Mouse (Mus musculus) CD4-positive, CD25-positive, alpha-beta regulatory T cell, adult 2 months (primary cell): Measurements from ENCODE around the gene Cgrrf1.

Source experiments
- DNase-seq: peaks from one replicate; pipeline ENCODE4 v3.0.0-alpha.2; 2012; ENCODE audit warnings: low read depth, low spot score

Gene Cgrrf1

DNA sequence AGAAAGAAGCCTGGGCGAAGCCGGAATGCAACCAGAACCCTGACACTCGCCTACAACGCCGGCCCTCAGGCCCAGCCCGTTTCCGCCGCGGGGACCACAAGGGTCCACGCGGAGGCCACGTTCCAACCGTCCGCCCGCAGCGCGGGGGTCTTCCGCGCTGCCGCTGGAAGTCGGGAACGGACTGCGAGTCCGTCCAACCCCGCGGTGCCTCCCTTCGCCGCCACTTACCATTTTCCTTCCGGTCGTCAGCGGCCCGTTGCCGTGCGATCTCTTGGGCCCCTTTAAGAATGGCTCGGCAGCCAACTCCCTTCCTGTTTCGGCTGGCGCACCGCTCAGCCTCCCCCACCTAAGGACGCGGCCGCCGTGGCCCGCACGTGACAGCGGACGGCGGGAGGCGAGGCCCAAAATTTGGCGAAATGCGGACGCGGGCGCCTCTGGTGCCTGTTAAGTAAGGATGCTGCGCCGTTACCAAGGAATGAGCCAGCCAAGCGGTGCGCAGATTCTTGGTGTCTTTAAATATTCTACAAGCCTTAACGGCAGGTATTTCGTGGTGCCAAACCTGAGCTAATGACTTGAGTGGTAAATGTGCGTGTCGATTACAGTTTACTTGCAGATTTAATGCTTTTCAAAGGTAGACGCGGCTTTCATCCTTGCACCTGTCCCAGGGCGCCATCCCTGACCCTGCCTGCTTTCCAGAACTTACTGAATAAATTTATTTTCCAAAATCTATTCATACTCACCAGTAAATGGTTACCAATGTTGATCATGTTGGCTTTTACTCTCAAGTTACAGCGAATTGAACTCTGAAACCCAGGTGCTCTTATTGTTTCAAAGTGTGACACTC, 9.8 kb upstream of the Cgrrf1 start, which contains the start of gene Gmfb:
Gmfb (minus strand) TSS at position 370 of the 844 bp plus-strand sequence.
- DNase-seq = peak; percentile 96

DNA sequence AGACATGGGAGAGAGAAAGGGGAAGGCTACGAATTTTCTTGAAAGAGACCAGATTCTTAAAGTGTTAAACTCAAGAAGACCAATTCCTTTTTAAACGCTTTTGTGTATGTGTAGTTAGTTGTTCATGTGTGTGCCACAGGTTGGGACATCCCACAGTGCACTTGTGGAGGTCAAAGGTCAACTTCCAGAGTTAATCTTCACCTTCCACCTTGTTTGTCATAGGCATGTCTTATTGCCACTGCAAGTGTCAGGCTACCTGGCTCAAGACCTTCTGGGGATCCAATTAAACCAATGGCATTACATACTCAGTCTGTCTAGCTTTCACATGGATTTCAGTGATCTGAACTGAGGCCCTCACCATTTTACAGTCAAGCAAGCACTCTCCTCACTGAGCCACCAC, 7.9 kb upstream of the Cgrrf1 start:
- DNase-seq = no peak

DNA sequence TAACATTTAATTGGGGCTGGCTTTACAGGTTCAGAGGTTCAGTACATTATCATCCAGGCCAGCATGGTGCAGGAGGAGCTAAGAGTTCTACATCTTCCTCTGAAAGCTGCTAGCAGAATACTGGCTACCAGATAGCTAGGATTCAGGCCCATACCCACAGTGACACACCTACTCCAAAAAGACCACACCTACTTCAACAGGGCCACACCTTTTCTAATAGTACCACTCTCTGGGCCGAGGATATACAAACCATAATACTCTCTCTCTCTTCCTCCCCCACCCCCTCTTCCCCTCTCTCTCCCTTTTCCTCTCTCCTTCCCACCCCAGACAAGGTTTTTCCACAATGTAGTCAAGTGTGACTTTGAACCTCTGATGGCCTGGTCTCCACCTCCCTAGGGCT, 4.5 kb upstream of the Cgrrf1 start:
- DNase-seq = no peak

DNA sequence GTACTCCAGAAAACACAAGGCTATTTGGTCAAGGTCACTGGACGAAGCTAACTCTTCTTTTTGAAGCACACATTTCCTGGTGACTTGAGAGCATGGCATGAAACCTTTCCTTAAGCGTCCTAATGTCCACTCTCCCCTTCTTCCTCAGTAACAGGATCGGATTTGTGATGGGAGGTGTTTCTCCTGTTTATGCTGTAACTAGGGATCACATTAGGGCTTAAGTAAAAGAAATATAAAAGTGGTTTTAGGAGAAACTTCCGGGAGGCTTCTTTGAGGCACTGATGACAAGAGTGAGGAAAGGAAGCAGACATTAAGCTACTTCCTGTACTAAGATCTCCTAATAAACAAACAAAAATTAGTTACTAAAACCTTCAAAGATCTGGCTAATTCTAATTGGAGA, 630 bp upstream of the Cgrrf1 start:
- peak; percentile 39 for DNase-seq

DNA sequence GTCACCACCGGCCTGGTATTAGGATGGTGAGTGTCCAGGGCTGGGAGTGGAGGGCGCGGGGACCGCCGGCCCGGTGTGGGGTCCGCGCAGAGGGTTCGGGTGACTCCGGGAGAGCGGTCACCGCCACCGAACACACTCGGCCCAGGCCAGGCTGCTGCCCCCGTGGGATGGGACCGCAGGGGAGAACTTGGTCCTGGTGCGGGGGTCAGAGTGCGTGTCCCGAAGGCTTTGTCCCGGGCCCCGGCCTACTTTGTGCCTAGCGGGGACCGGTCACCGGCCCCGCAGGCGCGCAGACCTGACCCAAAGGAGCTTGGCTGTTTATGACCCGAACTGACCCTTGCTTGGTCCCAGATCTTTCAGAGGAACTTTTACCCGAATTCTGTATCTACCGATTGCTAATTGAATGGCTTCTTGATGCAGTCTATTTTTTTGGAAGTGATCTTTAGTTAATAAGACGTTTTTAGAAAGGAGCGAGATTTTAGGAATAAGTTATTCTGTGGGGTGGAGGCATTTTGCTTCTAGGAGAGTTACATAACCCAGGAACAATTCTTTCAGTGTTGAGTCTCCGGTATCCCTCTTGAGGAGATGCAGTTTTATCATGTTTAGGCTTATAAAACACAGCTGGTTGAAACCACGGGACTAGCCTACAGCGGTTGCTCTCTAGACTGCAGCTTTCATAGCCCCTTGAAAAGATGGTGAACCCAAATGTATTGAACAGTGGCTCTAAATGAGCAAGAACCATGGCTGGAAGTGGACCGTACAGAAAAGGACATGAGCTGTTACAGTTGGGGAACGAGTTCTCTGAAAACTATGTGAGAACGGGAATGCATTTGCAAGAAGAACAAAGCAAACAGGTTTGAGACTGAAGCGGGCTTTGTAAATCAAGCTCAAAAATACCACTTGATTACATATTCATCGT, 688 bp downstream of the Cgrrf1 start:
- DNase-seq = peak; percentile 24

DNA sequence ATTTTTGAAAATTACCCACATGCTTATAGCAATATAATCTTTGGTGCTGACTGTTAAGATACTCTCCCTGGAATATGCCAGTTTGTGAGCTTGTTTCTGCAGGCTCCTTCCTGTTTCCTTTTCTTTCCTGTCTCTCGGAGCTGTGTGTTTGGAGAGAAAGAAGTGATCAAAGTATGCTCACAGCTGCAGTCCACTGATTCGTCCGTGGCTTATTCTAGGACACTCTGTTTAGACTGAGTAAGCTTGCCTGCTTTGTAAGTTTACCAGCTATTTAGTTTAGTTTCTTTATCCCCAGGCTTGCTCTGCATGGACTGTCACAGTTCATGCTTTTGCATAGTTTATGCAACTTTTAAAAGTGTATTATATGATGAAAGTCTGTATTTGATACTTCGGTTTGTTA, 7.4 kb downstream of the Cgrrf1 start:
- DNase-seq = no peak

DNA sequence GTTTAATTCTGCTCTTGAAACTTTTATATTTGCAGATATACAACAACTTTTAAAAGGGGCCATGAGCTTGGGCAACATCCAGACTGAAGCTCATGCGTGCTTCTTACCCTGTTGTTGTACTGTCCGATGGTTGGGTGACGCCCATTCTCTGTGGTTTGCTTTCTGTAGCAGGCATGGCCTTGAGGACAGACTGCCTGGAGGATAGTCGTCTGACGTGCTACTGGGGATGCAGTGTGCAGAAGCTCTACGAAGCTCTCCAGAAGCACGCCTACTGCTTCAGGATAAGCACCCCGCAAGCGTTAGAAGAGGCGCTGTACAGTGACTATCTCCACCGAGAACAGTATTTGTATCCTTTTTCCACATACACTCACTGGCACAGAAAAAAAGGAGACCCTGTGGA, 13.8 kb downstream of the Cgrrf1 start:
- DNase-seq = no peak

DNA sequence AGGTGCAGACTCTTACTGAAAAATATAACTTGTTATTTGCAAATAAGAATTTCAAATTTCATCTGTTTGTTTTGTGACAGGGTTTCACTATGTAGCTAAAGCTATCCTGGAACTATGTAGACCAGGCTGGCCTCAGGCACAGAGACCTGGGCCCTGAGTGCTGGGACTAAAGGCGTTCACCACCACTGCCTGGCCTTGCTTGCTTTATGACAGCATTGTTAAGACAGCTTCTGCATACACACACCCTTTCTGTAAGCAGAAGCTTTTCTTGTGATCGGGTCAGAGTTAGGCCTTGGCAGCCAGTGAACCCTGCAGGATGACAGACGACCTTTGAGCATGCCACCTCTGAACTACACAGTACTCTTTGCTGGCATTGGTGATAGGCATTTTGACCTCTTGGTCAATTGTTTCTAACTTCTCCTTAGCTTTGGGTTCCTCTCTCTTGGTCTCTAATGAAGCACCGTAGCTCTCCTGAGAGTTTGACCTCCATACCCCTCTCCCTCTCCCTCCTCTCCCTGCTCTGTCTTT, 16.2 kb downstream of the Cgrrf1 start:
- no peak for DNase-seq

DNA sequence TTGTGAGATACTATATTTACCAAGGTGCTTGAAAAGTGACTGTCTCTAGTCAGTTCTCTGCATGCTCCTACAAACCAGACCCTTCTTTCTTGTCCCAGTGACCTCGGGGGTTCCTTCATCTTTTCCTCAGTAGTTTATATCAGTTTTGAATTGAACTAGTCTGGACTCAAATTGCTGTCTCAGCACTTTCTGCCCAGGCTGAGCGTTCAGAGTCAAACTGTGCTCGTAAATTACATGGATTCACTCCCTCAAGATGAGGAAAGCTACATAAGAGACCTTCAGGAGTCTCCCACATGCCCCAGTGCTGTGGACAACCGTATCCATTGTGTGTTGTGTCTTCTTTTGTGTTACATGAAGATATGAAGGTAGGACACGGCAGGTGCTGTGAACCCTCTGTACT, 16.8 kb downstream of the Cgrrf1 start:
- DNase-seq = no peak

DNA sequence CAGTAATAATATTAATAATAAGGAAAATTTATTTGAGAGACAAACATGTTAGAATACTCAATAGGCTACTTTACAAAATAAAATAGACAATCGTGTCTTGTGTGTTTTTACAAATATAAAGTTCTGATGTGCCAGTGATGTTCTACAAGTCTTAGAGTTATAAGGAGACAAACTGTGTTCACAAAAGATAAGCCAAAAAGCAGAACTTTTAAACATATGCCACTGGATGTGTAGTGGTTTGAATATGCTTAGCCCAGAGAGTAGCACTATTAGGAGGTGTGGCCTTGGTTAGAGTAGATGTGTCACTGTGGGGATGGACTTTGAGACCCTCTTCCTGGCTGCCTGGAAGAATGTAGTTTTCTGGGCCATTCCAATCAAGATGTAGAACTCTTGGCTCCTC, 17.8 kb downstream of the Cgrrf1 start:
- DNase-seq = no peak

DNA sequence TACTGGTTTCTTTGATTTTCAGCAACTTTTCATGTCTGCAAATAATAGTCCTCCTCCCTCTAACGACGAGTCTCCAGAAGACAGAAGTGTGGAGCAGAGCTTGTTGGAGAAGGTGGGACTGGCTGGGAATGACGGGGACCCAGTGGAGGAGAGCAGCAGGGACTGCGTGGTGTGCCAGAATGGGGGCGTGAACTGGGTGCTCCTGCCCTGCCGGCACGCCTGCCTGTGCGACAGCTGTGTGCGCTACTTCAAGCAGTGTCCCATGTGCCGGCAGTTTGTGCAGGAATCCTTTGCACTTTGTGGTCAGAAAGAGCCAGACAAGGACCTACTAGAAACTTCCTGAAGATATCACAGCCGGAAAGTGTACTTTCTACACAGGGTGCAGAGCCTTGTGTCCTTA, 21.8 kb downstream of the Cgrrf1 start:
- no peak for DNase-seq

DNA sequence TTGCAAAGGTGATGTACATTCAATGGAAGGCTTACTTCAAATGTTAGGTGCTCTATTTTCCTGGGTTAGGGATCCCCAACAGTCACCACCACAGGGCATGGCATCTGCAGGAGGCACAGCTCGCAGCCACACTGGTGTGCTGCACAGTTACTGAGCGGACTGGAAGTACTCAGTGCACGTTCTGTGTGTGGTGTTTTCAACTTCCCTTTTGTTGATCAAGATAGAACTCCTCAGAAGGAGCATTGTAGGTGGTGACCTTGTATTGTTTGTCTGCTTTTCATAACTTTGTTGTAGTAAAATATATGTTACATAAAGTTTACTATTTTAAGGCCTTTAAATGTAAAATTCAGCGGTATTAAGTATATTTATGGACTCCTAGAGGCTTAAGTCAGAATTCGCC, 31.0 kb downstream of the Cgrrf1 start:
- no peak for DNase-seq

DNA sequence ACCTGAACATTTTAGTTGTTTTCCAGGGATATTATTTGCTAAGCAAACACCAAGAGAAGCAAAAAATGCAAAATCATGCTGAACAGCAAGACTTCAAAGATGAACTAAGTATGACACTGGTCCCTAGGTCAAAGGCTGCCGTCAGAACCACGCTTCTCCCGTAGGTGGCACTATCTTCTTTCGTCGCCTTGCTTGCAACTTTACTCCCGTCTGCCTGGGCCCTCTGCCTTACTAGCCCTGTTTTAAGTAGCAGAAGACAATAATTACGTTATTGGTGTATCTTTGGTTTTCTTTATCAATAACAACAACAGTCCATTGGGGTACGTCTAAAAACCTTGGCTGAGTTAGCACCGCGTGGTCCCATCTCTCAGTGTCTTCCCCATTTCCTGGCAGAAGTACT, 49.0 kb downstream of the Cgrrf1 start:
- peak; percentile 71 for DNase-seq

DNA sequence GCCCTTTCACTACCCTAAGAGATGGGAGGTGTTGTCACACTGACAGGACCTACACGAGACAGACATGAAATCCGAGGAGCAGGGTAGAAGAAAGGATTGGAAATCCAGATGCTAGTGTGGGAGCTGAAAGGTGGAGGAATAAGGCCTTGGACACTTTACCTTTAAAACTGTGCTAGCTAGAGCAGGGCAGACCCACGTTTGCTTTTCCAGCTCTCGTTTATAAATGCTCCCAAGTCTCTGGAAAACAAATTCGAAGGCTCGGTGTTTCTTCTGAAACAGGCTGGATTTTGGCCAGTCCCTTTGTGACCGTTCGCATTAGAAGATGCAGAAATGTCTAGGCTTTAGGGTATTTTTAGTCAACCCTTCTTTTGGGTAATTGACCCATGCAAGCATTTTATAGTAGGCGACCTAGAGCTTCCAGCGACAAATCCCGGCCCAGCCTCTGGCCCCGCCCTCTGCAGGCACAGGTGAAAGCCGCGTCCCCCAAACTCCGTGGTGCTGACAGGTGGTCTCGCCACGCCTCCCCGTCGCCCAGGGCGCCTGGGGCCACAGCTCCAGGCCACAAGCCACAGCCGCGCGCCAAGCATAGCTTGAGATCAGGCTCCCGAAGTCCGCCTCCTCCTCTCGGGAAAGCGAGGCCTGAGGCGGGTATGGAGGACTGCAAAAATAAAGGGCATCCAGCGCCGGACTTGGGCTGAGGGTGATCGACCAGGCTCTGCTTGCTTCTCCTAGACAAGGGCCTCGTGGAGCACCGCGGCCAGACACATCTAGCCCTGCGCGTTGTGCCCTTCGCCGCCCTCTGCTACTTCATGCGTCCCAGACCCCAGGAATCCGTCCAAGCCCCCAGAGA, 49.9 kb downstream of the Cgrrf1 start:
- peak; percentile 9 for DNase-seq

DNA sequence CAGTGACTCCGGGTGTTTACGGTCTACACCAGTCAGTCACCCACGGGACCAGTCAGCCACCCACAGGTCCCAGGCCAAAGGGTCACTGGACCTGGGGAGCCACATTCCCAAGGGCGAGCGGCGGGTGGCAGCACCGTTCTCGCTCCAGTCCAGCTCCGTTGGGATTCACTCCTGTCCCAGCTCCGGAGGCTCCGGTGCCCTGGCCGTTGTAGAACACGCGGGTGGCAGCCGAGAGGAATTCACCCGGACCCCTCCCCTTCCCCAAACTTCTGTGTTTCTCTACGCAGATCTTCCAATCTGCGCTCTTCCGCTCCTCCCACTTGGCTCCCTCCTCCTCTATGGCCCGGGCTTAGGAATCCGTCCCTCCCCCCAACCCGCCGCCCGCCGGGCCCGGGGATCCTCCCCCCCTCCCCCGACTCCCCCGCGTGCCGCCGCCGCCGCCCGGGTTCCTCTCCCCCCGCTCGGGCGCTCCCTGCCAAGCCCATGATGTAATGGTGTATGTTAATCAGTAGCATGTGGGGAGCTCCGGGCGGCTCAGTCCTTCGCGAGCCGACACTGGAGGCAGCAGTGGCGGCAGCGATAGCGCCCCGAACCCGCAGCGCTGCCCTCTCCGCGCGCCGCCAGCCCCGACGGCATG, 50.6 kb downstream of the Cgrrf1 start, which contains the start of gene Samd4:
Samd4 (plus strand) TSS at position 424 of the 637 bp plus-strand sequence.
- DNase-seq = peak; percentile 55

DNA sequence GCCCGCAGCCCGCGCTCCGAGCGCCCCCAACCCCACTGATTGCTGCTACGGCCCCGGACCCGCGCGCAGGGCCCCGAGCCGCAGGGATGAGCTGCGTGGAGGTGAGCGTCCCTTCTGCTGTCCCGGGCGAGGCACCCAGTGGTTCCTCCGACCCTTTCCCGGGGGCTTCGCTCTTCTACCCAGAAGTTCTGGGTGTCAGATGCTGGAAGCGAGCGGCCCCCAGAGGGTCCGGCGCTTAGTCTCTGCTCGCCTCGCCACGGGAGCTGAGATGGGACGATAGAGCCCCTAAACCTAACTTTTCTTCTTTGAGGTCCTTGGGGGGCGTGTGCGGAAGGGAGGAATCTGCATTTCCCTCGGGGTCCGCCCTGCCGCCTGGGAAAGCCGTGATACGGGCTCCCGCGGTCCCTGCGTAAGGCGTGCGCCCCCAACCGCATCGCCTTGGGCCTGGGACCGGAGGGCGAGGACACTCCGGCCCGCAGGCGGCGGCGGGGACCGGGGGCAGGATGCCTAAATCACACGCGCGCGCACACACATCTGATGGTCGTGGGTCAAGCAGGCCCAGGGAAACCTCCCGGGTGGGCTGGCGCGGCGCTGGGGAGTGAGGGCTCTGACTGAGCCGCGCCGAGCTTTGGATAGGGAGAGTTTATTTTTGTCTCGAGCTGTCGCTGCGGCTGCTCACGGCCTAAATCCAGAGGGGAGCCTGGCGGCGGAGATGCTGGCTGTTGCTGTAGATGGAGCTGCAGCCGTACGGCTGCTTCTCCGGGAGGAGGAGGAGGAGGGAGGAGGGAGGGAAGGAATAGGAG, 51.3 kb downstream of the Cgrrf1 start:
- DNase-seq = peak; percentile 33

DNA sequence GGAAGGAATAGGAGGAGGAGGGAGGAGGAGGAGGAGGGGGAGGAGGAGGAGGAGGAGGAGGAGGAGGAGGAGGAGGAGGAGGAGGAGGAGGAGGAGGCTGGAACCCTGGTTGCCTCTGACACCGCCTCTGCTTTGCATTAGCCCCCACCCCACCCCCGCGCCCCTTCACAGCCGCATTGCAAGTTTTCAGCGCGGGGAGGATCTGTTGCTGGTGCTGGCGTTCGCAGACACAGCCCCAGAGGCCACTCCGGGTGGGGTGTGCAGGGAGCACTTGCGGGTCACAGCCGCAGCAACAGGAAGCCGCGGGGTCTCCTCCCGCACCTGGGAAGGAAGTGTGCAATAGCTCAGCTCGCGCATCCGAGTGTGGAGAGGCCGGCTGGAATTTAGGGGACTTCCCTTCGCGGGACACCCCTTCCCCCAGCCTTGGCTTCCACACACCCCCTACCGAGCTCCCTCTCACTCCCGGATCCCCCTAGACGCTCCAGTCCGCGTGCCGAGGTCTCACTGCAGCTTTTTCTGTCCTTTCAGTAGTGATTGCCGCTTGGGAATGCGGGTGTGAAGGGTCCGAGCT, 52.0 kb downstream of the Cgrrf1 start:
- DNase-seq = peak; percentile 37

DNA sequence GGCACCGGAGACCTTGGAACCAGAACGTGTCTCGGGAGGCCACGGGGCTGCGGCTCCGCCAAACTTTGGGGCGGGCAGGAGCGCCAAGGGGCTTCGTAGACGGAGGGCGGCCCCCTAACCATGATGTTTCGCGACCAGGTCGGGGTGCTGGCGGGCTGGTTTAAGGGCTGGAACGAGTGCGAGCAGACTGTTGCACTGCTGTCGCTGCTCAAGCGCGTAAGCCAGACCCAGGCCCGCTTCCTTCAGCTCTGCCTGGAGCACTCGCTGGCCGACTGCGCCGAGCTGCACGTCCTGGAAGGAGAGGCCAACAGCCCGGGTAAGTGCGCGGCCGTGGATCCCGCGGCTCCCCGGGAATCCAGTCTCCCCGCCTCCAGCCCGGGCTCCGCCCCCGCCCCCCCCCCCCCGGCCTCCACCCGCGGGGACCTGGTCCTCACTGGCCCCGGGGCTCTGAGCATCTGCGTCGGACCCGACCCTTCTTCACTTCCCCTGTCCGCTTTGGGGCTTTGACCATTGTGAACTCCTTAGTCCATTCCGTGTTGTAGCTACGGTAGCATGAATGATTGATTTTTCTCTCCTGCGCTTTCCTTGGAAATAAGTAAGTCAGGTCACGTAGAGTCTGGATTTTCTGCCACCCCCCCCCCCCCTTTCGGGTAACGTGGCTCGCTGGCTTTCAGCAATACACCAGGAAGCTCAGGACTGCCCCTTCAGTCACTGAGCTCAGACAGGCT, 52.9 kb downstream of the Cgrrf1 start:
- DNase-seq = peak; percentile 40

DNA sequence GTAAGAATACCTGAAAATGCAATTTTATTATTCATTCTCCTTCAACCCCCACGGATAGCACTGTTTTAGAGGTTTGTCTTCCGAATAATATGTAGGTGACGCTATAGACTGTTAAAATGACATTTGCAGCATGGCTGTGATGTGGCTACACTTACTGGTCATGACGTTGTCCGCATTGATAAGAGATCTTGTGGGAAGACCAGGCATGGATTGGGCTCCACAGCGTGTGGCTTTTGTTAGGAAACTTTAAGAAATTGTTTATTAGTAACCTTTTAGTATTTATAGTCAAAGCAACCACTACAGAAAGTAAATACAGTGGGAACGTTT, 53.5 kb downstream of the Cgrrf1 start:
- peak; percentile 14 for DNase-seq
